Mouse (Mus musculus): ENCODE measurements around the gene Adamts2.

DNA sequence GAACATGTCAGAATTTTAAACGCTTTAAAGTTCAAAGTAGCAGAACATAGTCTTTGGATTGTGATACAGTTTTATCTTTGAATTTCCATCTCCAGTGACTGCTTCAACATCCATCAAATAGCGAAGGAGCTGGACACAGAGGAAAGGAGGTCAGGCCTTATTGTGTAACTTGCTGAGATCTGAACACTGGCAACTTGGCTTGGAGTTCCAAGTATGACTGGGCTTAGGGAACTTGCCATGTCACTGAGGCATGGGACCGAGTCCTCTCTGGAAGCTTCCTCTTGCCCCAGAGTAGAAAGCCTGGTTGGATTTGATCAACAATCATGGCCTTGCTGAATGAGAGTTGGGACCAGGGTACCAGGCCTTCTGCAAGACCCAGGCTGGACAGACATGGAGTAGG is 60.3 kb downstream of the Adamts2 start:
- TF ChIP-seq EP300 (IDR thresholded peaks at IDR 0.05; ENCODE audit: low read depth), result no peak
- TF ChIP-seq CTCF (IDR thresholded peaks at IDR 0.05; ENCODE audit: low read depth), result no peak

All from heart, postnatal 0 days (tissue).